Mouse (Mus musculus) thymus, postnatal 0 days (tissue): ENCODE results near the gene Zgpat. TPM values are rescaled to one million over a fixed set of nuclear protein-coding genes. Genes with fewer than 3 reads are reported as not detected.

Experiments
- DNase-seq: peaks from one replicate; pipeline ENCODE4 v3.0.0-alpha.2; 2015; ENCODE audit warnings: low spot score
- polyA plus RNA-seq: library from polyadenylated mRNA; unstranded; fragments of >200 nt; fragmentation: Nextera tagmentation; extraction: Ambion mirVana; gene quantifications from 2 replicates; pipeline ENCODE4 v1.2.1, GENCODE M21; 2015

The Zgpat gene
- polyA plus RNA-seq, 1 experiment from 2014 or later: 36.4 TPM

- no peak for DNase-seq
Measured at GRCm38 (mm10) chr2:181384919-181385391, 20.2 kb downstream of the Zgpat start.

DNA sequence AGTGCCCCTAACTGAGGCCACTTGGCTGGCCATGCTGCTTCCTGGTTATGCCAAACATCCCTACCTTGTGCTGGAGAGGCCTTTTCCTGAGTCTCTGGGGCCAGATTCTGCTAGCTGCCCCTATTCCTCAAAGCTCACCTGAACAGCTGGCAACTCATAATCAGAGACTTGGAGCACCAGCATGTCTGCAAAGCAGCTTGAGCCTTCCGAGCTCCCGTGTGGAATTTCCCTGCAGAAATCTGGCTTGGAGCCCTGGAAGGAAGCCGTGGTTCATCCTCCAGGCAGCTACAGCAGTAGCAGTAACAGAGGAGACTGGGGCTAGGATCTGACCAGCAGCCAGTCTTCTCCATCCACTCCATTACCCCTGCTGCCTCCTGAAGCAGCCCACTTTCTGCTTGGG, 21.2 kb downstream of the Zgpat start:
- no peak for DNase-seq

- DNase-seq: no peak
Measured at GRCm38 (mm10) chr2:181386663-181387210, 22.0 kb downstream of the Zgpat start.

DNA sequence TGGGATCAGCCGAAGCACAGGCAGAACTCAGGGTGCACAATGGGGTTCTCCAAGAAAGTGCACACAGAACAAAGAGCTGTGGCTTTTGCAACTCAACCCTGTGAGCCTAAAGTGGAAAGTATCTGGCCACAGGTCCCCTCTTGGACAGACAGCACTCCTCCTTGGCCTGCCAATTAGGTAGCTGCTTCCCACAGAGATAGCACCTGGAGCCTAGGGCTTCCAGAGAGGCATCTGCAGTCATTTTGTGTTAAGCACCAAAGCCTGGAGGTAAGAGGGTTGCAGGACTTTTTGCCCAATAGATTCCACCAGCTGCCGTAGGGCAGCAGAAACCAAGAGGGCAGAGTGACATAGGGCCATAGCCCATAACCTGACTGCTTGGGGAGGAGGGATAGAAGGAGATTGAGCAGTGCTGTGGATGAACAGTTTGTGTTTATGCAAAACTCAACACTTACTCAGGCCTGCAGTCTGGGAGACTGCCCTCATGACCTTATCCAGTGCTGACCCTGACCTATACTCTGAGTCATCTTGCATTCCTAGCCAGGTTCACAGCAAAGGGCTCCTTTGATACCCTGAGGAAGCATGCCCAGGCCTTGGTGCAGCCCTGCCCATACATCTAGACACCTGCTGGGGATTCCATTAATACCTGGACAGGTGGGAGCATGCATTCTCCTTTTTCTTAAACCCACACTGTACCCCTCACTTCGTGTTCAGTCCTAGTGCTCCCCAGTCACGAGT, 25.6 kb downstream of the Zgpat start:
- DNase-seq: no peak

DNA sequence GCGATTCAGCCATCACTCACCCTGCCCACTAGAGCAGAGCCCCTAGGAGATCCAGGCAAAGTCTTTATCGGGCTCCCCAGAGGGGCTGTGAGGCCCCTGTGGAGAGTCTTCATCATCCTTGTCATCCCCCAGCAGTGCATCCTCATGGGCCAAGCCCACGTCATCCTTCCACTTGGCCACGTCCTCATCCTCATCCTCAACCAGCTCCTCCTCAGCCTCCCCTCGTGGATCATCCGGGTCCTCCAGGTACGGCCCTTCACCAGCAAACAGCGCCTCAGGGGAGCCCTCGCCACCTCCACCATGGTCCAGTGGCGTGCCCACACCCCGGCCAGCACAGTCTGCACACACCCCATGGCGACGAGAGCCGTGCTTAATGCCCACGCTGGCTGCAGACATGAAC, 26.3 kb downstream of the Zgpat start:
- DNase-seq: no peak

GRCm38 (mm10) chr2:181391541-181391940, 26.8 kb downstream of the Zgpat start:
- DNase-seq: no peak

DNA sequence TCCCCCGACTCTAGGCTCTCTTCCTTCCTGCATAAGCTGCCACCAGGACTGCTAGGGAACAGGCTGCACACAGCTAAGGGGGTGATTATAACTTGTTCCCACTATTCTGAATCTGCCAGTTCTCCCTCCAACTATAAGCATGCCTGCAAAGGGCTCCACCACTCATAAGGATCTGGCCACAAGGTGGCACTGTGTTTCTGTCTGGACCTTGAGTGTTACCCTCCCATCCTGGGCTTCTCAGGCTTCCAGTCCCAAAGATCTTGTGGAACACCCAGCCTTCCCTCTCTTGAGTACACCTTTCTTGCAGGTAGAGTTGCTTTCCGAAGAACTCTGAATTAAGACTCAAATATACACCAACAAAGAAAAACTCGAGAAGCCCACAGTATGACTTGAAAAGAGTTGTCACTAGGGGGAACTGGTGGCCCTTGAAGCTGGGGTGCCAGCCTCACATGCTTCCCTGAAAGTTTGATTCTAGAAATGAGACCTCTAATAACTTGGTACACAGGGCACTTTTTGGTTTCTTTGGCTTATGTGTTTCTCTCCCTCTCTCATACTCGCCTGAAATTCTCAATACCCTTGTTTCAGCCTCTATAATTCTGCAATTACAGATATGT, 28.0 kb downstream of the Zgpat start:
- DNase-seq: peak; percentile 78

DNA sequence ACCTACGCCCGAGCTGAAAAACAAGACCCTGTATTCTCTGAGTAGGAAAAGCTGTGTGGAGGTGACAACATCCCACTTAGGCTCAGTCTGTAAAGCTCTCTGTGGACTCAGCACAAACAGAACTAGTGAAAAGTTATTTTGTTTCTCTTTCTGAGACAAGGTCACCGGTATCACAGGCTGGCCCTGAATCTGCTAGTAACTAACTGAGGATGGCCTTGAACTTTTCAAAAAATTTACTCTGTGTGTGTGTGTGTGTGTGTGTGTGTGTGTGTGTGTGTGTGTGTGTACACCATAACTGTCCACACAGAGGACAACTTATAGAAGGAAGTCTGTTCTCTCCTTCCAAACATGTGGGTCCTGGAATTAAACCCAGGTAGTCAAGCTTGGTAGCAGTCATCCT, 29.4 kb downstream of the Zgpat start:
- DNase-seq: no peak

GRCm38 (mm10) chr2:181397207-181397761, 32.6 kb downstream of the Zgpat start:
- no peak for DNase-seq

DNA sequence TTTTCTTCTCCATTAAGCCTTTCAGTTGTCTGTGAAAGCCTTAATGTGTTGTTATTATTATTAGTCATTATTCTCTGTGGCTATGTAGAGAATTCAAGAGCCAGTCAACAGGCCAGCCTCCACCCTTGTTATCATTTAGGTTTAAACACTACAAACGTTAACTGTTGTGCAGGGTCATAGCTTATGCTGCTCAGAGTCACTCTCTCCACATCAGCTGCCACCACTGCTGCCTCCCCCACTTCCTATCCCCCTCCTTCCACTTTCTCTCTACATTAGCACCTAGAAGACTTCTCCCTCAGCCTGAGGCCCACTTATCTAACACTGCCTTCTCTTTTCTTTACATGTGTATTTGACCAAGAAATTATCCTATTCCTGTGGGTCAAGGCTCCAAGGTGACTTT, 36.8 kb downstream of the Zgpat start:
- no peak for DNase-seq

DNA sequence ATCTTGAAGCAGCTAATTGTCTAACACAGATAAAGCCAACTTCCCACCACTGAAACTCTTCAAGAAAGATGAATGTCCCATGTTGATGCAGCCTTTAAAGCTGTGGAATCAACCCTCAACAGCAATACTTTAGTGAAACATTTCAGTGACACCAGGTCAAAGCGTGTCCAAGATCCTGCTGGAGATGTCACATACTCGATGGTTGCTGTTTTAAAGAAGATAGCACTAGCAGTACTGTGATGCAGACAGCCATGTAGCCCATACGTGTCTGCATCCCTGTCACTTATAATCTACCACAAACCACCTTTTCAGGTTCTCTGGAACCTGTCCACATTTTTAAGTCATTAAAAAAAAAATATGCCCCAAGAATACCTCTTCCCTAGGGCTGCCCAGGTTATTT, 39.0 kb downstream of the Zgpat start:
- no peak for DNase-seq

DNA sequence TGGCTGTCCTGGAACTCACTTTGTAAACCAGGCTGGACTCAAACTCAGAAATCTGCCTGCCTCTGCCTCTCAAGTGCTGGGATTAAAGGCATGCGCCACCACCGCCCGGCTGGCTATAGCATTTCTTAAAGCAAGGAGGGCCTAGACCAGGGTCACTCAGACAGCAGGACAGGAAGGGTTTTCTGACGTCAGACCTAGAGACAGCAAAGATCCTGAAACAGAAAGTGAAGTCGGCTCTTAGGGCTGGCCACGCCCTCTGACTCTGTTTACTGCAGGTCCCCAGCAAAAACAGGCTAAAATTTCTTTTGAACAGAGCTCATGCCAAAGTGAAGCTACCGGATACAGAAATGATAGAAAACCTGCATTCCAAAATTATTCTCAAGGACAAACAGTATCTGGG, 44.9 kb downstream of the Zgpat start:
- DNase-seq: no peak

GRCm38 (mm10) chr2:181410760-181411473, 46.2 kb downstream of the Zgpat start:
- peak; percentile 21 for DNase-seq

GRCm38 (mm10) chr2:181413141-181413540, 48.4 kb downstream of the Zgpat start:
- no peak for DNase-seq

- DNase-seq: no peak
Measured at GRCm38 (mm10) chr2:181415945-181416344, 51.2 kb downstream of the Zgpat start.

DNA sequence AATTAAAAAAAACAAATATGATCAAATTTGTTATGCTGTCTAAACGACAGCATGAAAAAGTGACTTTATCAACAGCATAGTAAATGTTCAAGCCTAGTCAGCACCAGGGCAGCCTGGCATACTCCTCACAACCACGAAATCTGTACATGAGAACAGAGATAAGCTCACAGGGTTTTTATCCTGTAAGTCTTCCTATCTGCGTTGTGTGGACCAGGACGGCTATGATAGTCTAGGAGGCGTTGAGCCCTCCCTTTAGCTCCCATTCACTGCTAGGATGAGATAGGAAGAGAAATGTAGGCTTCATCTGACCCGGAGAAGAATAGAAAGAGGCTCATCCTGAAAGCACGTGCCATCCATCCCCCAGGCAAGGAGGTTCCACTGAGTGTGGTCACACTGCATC, 54.6 kb downstream of the Zgpat start:
- no peak for DNase-seq

GRCm38 (mm10) chr2:181420426-181420825, 55.7 kb downstream of the Zgpat start:
- DNase-seq: no peak

- no peak for DNase-seq
Measured at GRCm38 (mm10) chr2:181420903-181421638, 56.3 kb downstream of the Zgpat start.

DNA sequence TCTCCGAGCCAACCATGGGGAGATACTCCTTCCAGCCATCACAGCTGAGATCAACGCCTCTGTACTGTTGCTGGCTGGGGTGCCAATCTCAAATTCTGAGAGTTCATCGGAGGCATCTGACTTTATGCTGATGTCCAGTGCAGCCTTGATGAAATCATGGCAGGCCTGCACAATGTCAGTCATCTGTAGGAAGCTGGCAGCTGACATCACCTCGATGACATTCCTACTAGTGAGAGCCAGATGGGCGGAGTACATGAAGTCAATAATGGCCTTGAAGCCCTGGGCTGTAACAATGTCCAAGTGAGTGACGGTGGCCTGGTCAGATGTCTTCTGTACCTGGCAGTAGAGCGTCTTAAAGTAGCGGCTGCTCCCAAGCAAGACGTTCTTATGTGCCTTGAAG, 59.1 kb downstream of the Zgpat start:
- no peak for DNase-seq
